Mouse (Mus musculus) limb, embryonic 14.5 days (tissue): Measurements from ENCODE around the gene Btnl4. TPM values are rescaled to one million over a fixed set of nuclear protein-coding genes. Genes with fewer than 3 reads are reported as not detected.
"Not testable (repeated sequence)": the region's sequence is repeated elsewhere in the genome, so short reads cannot be mapped to it uniquely, and the experiment has no call there.

Experiments
- ATAC-seq: fragments of 200-750 bp; cut with Nextera tagmentation; 2 replicates; pipeline ENCODE4 v1.8.0; 2017; ENCODE audit warnings: low read depth, moderate number of reproducible peaks, moderate TSS enrichment; ENCODE audit not compliant: low FRiP score
- DNase-seq: peaks from one replicate; pipeline ENCODE4 v3.0.0-alpha.2; 2015; ENCODE audit warnings: low spot score
- H3K27ac ChIP-seq: fragments of 300-500 bp; sonication (generic); replicated peaks from 2 replicates; pipeline ENCODE4 v1.5.1; 2014; ENCODE audit warnings: low read depth, mild to moderate bottlenecking, low read length, moderate library complexity, mixed read lengths
- H3K27me3 ChIP-seq: fragments of 300-500 bp; sonication (generic); 2 replicates; pipeline ENCODE4 v1.6.1; 2014; ENCODE audit warnings: low read length, mixed read lengths; ENCODE audit not compliant: control insufficient read depth, insufficient read depth
- H3K36me3 ChIP-seq: fragments of 300-500 bp; sonication (generic); 2 replicates; pipeline ENCODE4 v1.6.1; 2014; ENCODE audit warnings: mild to moderate bottlenecking, low read length, moderate library complexity, mixed read lengths; ENCODE audit not compliant: control insufficient read depth, insufficient read depth
- H3K4me1 ChIP-seq: fragments of 300-500 bp; sonication (generic); 2 replicates; pipeline ENCODE4 v1.6.1; 2014; ENCODE audit warnings: antibody characterized with exemption, low read length, mixed read lengths; ENCODE audit not compliant: control insufficient read depth, insufficient read depth
- H3K4me2 ChIP-seq: fragments of 300-500 bp; sonication (generic); replicated peaks from 2 replicates; pipeline ENCODE4 v1.6.1; 2014; ENCODE audit warnings: low read depth, mild to moderate bottlenecking, low read length, moderate library complexity; ENCODE audit not compliant: severe bottlenecking
- H3K4me3 ChIP-seq: fragments of 300-500 bp; sonication (generic); replicated peaks from 2 replicates; pipeline ENCODE4 v1.5.1; 2014; ENCODE audit warnings: low read length
- H3K9ac ChIP-seq: fragments of 300-500 bp; sonication (generic); 2 replicates; pipeline ENCODE4 v1.6.1; 2014; ENCODE audit warnings: mild to moderate bottlenecking, low read depth, low read length, moderate library complexity; ENCODE audit not compliant: severe bottlenecking
- H3K9me3 ChIP-seq: fragments of 300-500 bp; sonication (generic); 2 replicates; pipeline ENCODE4 v1.6.1; 2016; ENCODE audit warnings: low read length; ENCODE audit not compliant: control insufficient read depth
- POLR2A ChIP-seq: fragments of 200-500 bp; IDR thresholded peaks from 2 replicates; pipeline ENCODE4 v1.8.0; 2012; ENCODE audit warnings: inconsistent platforms, mild to moderate bottlenecking, moderate library complexity, borderline replicate concordance; ENCODE audit not compliant: insufficient read depth, insufficient read length; ENCODE audit errors: extremely low read depth
- WGBS: fragments of 180-500 bp; shearing (Covaris S2); extraction: QIAGEN DNeasy Blood & Tissue Kit; methylation state at CpG from one replicate; pipeline ENCODE4 v1.1.7; 2014; 5-methylcytosine and 5-hydroxymethylcytosine counted together
- polyA plus RNA-seq, 2 experiments: library from polyadenylated mRNA; depleted of rRNA in 1 of 2; stranded (reverse) in 1 of 2; unstranded in 1 of 2; fragments of >200 nt; fragmentation: Nextera tagmentation in 1 of 2; extraction: Ambion mirVana in 1 of 2; gene quantifications; 2 replicates each; pipeline versions ENCODE4 v1.2.1 to v1.2.3; 2012 to 2014

The Btnl4 gene
- polyA plus RNA-seq, 2 experiments = not detected

- no peak overlapping the region for H3K4me3 ChIP-seq
- no peak for DNase-seq
- H3K4me1 ChIP-seq = no peaks in the 10 kb centered on the region
These were observed 39.4 kb upstream of the Btnl4 start for GRCm38 (mm10) chr17:34516514-34516913.

DNA sequence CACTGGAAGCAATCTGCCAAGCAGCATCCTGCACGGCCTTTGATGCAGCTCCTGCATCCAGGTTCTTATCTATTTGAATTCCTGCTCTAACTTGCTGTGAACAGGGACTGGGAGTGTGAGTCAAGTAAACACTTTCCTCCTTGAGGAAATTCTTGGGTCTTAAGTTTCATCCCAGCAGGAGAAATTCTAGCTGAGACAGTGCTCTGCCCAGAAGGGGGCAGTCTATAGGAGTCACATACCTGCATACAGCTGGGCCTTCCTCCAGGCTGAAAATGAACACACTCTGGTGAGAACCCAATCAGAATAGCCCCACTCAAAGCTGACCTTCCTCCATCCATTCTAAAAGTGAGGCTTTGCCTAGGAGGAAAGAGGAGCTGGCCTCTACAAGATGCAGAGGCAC is 34.6 kb upstream of the Btnl4 start:
- H3K4me3 ChIP-seq, H3K27ac ChIP-seq, H3K36me3 ChIP-seq, H3K4me1 ChIP-seq, H3K9me3 ChIP-seq, H3K9ac ChIP-seq, H3K4me2 ChIP-seq, ATAC-seq, H3K27me3 ChIP-seq: not testable (repeated sequence)
- peak; percentile 7 for DNase-seq
- 68% methylated on average over 1 of the region's 1 CpGs for WGBS

More at GRCm38 (mm10) chr17:34516514-34516913, 39.4 kb upstream of the Btnl4 start:
- Histone ChIP-seq H3K27me3 (no peaks in the 10 kb centered on the region), H3K9ac (no peak overlapping the region), H3K4me2 (no peak overlapping the region), H3K36me3 (no peaks in the 10 kb centered on the region), H3K27ac (no peak overlapping the region), H3K9me3 (no peaks in the 10 kb centered on the region)
- 82% methylated on average over 2 of the region's 2 CpGs for WGBS
- no peak for TF ChIP-seq POLR2A
- ATAC-seq = no peak

DNA sequence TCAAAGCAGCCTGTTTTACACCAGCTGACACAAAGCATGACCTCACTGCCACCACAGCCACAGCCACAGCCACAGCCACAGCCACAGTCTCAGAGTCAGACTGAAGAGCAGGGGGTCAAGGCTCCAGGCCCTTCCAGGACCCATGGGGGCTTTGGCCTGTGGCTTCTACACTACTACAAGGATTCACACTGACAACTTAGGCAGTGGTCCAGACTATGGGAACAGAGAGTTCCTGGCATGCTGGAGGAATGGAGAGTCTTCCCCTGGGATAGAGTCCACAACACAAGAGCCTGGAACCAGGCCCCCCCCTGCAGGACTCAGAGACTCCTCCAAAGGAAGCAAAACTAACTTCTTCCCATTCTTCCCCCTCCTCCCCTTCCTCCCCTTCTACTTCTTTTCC is 30.5 kb upstream of the Btnl4 start:
- ATAC-seq (no peak), DNase-seq (no peak)
- Histone ChIP-seq H3K4me2 (no peak overlapping the region), H3K36me3 (no peaks in the 10 kb centered on the region), H3K4me1 (no peaks in the 10 kb centered on the region), H3K9ac (no peak overlapping the region), H3K27ac (no peak overlapping the region), H3K4me3 (no peak overlapping the region), H3K27me3 (no peaks in the 10 kb centered on the region), H3K9me3 (no peaks in the 10 kb centered on the region)
- no peak for TF ChIP-seq POLR2A

GRCm38 (mm10) chr17:34497726-34498125 is 20.6 kb upstream of the Btnl4 start:
- 61% methylated on average over 2 of the region's 4 CpGs for WGBS
- H3K4me1 ChIP-seq, H3K9me3 ChIP-seq, DNase-seq, H3K9ac ChIP-seq, H3K27me3 ChIP-seq, ATAC-seq, H3K4me3 ChIP-seq, H3K27ac ChIP-seq, H3K36me3 ChIP-seq, H3K4me2 ChIP-seq: not testable (repeated sequence)

DNA sequence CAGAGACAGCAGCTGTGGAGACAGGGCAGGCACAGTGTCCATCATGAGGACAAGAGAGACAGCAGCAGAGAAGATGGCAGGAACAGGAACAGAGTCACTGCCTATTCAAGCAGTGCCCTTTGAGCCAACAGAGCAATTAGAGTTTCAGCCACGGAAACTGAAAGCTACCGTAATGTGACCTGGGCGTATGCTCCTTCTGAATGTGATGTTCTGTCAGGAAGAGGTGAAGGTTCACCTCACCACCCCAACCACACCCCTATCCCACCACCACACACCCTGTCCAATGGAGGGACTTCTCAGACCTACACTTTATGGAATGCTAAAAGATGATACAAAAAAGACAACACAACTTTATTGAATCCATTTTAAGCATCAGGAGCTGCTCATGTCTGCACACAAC is 20.2 kb upstream of the Btnl4 start:
- ATAC-seq, H3K27me3 ChIP-seq, H3K9me3 ChIP-seq, H3K4me3 ChIP-seq, H3K4me1 ChIP-seq, H3K36me3 ChIP-seq, DNase-seq, H3K27ac ChIP-seq, H3K4me2 ChIP-seq, H3K9ac ChIP-seq: not testable (repeated sequence)
- WGBS = 70% methylated on average over 3 of the region's 3 CpGs

GRCm38 (mm10) chr17:34496539-34496938 is 19.4 kb upstream of the Btnl4 start:
- Histone ChIP-seq H3K9me3 (no peaks in the 10 kb centered on the region), H3K27ac (no peak overlapping the region), H3K4me2 (no peak overlapping the region), H3K27me3 (no peaks in the 10 kb centered on the region), H3K9ac (no peak overlapping the region), H3K4me3 (no peak overlapping the region), H3K36me3 (no peaks in the 10 kb centered on the region), H3K4me1 (no peaks in the 10 kb centered on the region)
- WGBS = 93% methylated on average over 1 of the region's 2 CpGs
- no peak for TF ChIP-seq POLR2A
- no peak for ATAC-seq
- no peak for DNase-seq

- not testable (repeated sequence) for DNase-seq, H3K9ac ChIP-seq, H3K27me3 ChIP-seq, ATAC-seq, H3K36me3 ChIP-seq, H3K4me3 ChIP-seq, H3K4me2 ChIP-seq, H3K27ac ChIP-seq, H3K4me1 ChIP-seq, H3K9me3 ChIP-seq
- 81% methylated on average over 2 of the region's 2 CpGs for WGBS
These were observed 18.0 kb upstream of the Btnl4 start for GRCm38 (mm10) chr17:34495156-34495555.
